ENCODE assay signal across 15 mouse cellular contexts in genomic region chr2:92602073-92602472, GRCm38 (mm10). TPM values are rescaled to one million over a fixed set of nuclear protein-coding genes. Genes with fewer than 3 reads are reported as not detected.
DNase-seq lines count a peak whose midpoint lies in the region; ATAC-seq and TF ChIP-seq lines count a peak whose summit lies in the region.
"Had no signal": no experiment of that assay in that cellular context is flagged by ENCODE, and none has a peak within 500 bp of the region (broad histone marks: within the 10 kb centered on the region; RNA-seq: fewer than 3 reads in every experiment).

No protein-coding gene starts in this region.

- no peak overlapping the region for H3K4me2 ChIP-seq in forebrain, embryonic 11.5 days (ENCODE audit: low read depth, low read length, severe bottlenecking)
- no peak overlapping the region for H3K4me2 ChIP-seq in limb, embryonic 14.5 days (replicated peaks; ENCODE audit: low read depth, low read length, severe bottlenecking)
- no peak overlapping the region for H3K4me2 ChIP-seq in intestine, embryonic 16.5 days (ENCODE audit: low read depth, low read length)
- H3K4me2 ChIP-seq: liver, embryonic 13.5 days had no signal

- 19% methylated on average over 12 of the region's 12 CpGs for WGBS in forebrain, embryonic 11.5 days
- WGBS in limb, embryonic 14.5 days = 30% methylated on average over 12 of the region's 12 CpGs
- 26% methylated on average over 12 of the region's 12 CpGs for WGBS in intestine, embryonic 16.5 days

- no peak overlapping the region for H3K4me3 ChIP-seq in forebrain, embryonic 11.5 days (ENCODE audit: low read depth, low read length)
- no peak overlapping the region for H3K4me3 ChIP-seq in limb, embryonic 14.5 days (replicated peaks; ENCODE audit: low read length)
- H3K4me3 ChIP-seq in intestine, embryonic 16.5 days (ENCODE audit: low read length) = no peak overlapping the region
- H3K4me3 ChIP-seq: heart, adult 2 months; liver, embryonic 13.5 days had no signal

- no peak overlapping the region for H3K9ac ChIP-seq in forebrain, embryonic 11.5 days (ENCODE audit: low read length)
- H3K9ac ChIP-seq in limb, embryonic 14.5 days (ENCODE audit: low read depth, low read length, severe bottlenecking) = no peak overlapping the region
- no peak overlapping the region for H3K9ac ChIP-seq in intestine, embryonic 16.5 days (ENCODE audit: low read depth, low read length)
- H3K9ac ChIP-seq: liver, embryonic 13.5 days had no signal

- peaks cover 13% of the 10 kb centered on the region for H3K4me1 ChIP-seq in forebrain, embryonic 11.5 days (replicated peaks; ENCODE audit: control insufficient read depth, insufficient read depth, low read length)
- H3K4me1 ChIP-seq in limb, embryonic 14.5 days (ENCODE audit: control insufficient read depth, insufficient read depth, low read length) = peaks cover 12% of the 10 kb centered on the region; the same call in 1 of the 2 replicates
- peaks cover 4% of the 10 kb centered on the region; the same call in 1 of the 2 replicates for H3K4me1 ChIP-seq in intestine, embryonic 16.5 days (ENCODE audit: control insufficient read depth, insufficient read depth, low read length)

- no peaks in the 10 kb centered on the region for H3K27me3 ChIP-seq in forebrain, embryonic 11.5 days (ENCODE audit: control insufficient read depth, insufficient read depth, low read length)
- H3K27me3 ChIP-seq in limb, embryonic 14.5 days (ENCODE audit: control insufficient read depth, insufficient read depth, low read length) = peaks cover 16% of the 10 kb centered on the region; the same call in 1 of the 2 replicates
- peaks cover 33% of the 10 kb centered on the region; the same call in 1 of the 2 replicates for H3K27me3 ChIP-seq in intestine, embryonic 16.5 days (replicated peaks; ENCODE audit: control insufficient read depth, insufficient read depth, low read length)

- TF ChIP-seq POLR2A in limb, embryonic 14.5 days (IDR thresholded peaks at IDR 0.05; ENCODE audit: borderline replicate concordance, extremely low read depth, insufficient read depth, insufficient read length) = no peak

- no peaks in the 10 kb centered on the region for H3K36me3 ChIP-seq in forebrain, embryonic 11.5 days (ENCODE audit: control insufficient read depth, insufficient read depth, low read length)
- H3K36me3 ChIP-seq in limb, embryonic 14.5 days (ENCODE audit: control insufficient read depth, insufficient read depth, low read length) = no peaks in the 10 kb centered on the region
- no peaks in the 10 kb centered on the region for H3K36me3 ChIP-seq in intestine, embryonic 16.5 days (ENCODE audit: control insufficient read depth, insufficient read depth, low read length)
- H3K36me3 ChIP-seq: liver, embryonic 13.5 days had no signal

- DNase-seq in right cerebral cortex, adult 2 months (ENCODE audit: low spot score in 2 of 2) = peak; percentile 37 to 53
- DNase-seq in right cerebral cortex, postnatal 14 days = no peak
- no peak for DNase-seq in forebrain, embryonic 11.5 days (ENCODE audit: low spot score)
- peak; percentile 50 for DNase-seq in limb, embryonic 14.5 days (ENCODE audit: low spot score)
- DNase-seq in spleen, postnatal 4 days (ENCODE audit: low spot score in 2 of 2) = no peak
- no peak for DNase-seq in adrenal gland, postnatal 4 days (ENCODE audit: low spot score in 2 of 2)
- no peak for DNase-seq in natural killer cell, adult 2 months (ENCODE audit: low spot score in 2 of 2)
- DNase-seq: adrenal gland, adult 8-10 months; cerebellum, postnatal 36 days; heart, adult 2 months; layer of hippocampus, adult 9-11 months; liver, embryonic 13.5 days; right cerebral cortex, postnatal 4 days; thymus, adult 18-20 months had no signal

- no peak overlapping the region for H3K27ac ChIP-seq in forebrain, embryonic 11.5 days (ENCODE audit: low read depth, low read length)
- no peak overlapping the region for H3K27ac ChIP-seq in limb, embryonic 14.5 days (replicated peaks; ENCODE audit: low read depth, low read length)
- no peak overlapping the region for H3K27ac ChIP-seq in intestine, embryonic 16.5 days (ENCODE audit: low read length)
- H3K27ac ChIP-seq: heart, adult 2 months; liver, embryonic 13.5 days had no signal

- H3K9me3 ChIP-seq in forebrain, embryonic 11.5 days (ENCODE audit: control insufficient read depth, low read length) = no peaks in the 10 kb centered on the region
- no peaks in the 10 kb centered on the region for H3K9me3 ChIP-seq in limb, embryonic 14.5 days (ENCODE audit: control insufficient read depth, low read length)
- H3K9me3 ChIP-seq in intestine, embryonic 16.5 days (ENCODE audit: control insufficient read depth, low read length) = no peaks in the 10 kb centered on the region
- H3K9me3 ChIP-seq: liver, embryonic 13.5 days had no signal

- ATAC-seq in forebrain, embryonic 11.5 days (replicated peaks; ENCODE audit: low FRiP score) = peak; percentile 8; the same call in 1 of the 2 replicates
- no peak for ATAC-seq in limb, embryonic 14.5 days (ENCODE audit: low FRiP score, low read depth)
- ATAC-seq in intestine, embryonic 16.5 days = no peak

RNA-seq across cellular contexts. Expression of gene Chst1, which starts 2.6 kb away (rescaled TPM):
- 7.2 and 7.8 TPM in 2 replicates for polyA plus RNA-seq in forebrain, embryonic 11.5 days (2014; fragmentation: Nextera tagmentation; extraction: Ambion mirVana)
- polyA plus RNA-seq in limb, embryonic 14.5 days (2012; rRNA removed) = 15.2 and 21.6 TPM in 2 replicates
- polyA plus RNA-seq in limb, embryonic 14.5 days (2014; fragmentation: Nextera tagmentation; extraction: Ambion mirVana) = 6.9 and 7.1 TPM in 2 replicates
- polyA plus RNA-seq in intestine, embryonic 16.5 days (2015; fragmentation: Nextera tagmentation; extraction: Ambion mirVana) = 4.2 TPM in 2 replicates
- 10 to 100 TPM; 11.2 to 12.4 TPM for total RNA-seq in adrenal gland, postnatal 4 days (2021)

Comparison
In these comparisons a context has a peak if more than half of its experiments do, and no peak if none do; other contexts are left out.
1. DNase-seq: peak in right cerebral cortex, adult 2 months (2 of 2) and limb, embryonic 14.5 days (single experiment); none in right cerebral cortex, postnatal 14 days (single experiment), forebrain, embryonic 11.5 days (single experiment), spleen, postnatal 4 days (0 of 2), adrenal gland, postnatal 4 days (0 of 2) and natural killer cell, adult 2 months (0 of 2).